13 mouse cellular contexts compared by ENCODE assay signal in genomic region chr3:98086441-98086840, GRCm38 (mm10).
DNase-seq lines count a peak whose midpoint lies in the region; ATAC-seq and TF ChIP-seq lines count a peak whose summit lies in the region.
"Had no signal": no experiment of that assay in that cellular context is flagged by ENCODE, and none has a peak within 500 bp of the region (broad histone marks: within the 10 kb centered on the region; RNA-seq: fewer than 3 reads in every experiment).

No protein-coding gene starts in this region.

- peaks cover 20% of the 10 kb centered on the region for H3K36me3 ChIP-seq in heart, embryonic 10.5 days
- H3K36me3 ChIP-seq in liver, adult 2 months (ENCODE audit: control insufficient read depth, insufficient read depth, low read length) = peaks cover 2% of the 10 kb centered on the region
- no peaks in the 10 kb centered on the region for H3K36me3 ChIP-seq in limb, embryonic 11.5 days (ENCODE audit: control insufficient read depth, insufficient read depth, low read length)
- peaks cover 12% of the 10 kb centered on the region; the same call in 1 of the 2 replicates for H3K36me3 ChIP-seq in stomach, embryonic 14.5 days (ENCODE audit: control insufficient read depth, insufficient read depth, low read length)
- H3K36me3 ChIP-seq: neural tube, embryonic 15.5 days had no signal

- H3K4me2 ChIP-seq in limb, embryonic 11.5 days (ENCODE audit: low read depth, severe bottlenecking) = no peak overlapping the region
- H3K4me2 ChIP-seq in stomach, embryonic 14.5 days (replicated peaks; ENCODE audit: low read depth, low read length) = no peak overlapping the region
- H3K4me2 ChIP-seq: midbrain, embryonic 12.5 days; neural tube, embryonic 15.5 days had no signal

- H3K9me3 ChIP-seq in heart, embryonic 10.5 days = no peaks in the 10 kb centered on the region
- H3K9me3 ChIP-seq in limb, embryonic 11.5 days (ENCODE audit: control insufficient read depth, low read length) = no peaks in the 10 kb centered on the region
- no peaks in the 10 kb centered on the region for H3K9me3 ChIP-seq in stomach, embryonic 14.5 days (ENCODE audit: control insufficient read depth, low read depth, low read length)
- H3K9me3 ChIP-seq: midbrain, embryonic 12.5 days; neural tube, embryonic 15.5 days had no signal

- H3K9ac ChIP-seq in liver, adult 2 months (ENCODE audit: low read depth, low read length) = no peak overlapping the region
- H3K9ac ChIP-seq in limb, embryonic 11.5 days (ENCODE audit: low read length) = no peak overlapping the region
- no peak overlapping the region for H3K9ac ChIP-seq in stomach, embryonic 14.5 days (replicated peaks; ENCODE audit: low read depth, low read length)
- H3K9ac ChIP-seq: midbrain, embryonic 12.5 days; neural tube, embryonic 15.5 days had no signal

- H3K27me3 ChIP-seq in heart, embryonic 10.5 days (ENCODE audit: insufficient read depth, poor library complexity, severe bottlenecking) = no peaks in the 10 kb centered on the region
- H3K27me3 ChIP-seq in liver, adult 2 months (ENCODE audit: control insufficient read depth, insufficient read depth, low read length) = no peaks in the 10 kb centered on the region
- H3K27me3 ChIP-seq in limb, embryonic 11.5 days (ENCODE audit: control insufficient read depth, insufficient read depth, low read length) = no peaks in the 10 kb centered on the region
- no peaks in the 10 kb centered on the region for H3K27me3 ChIP-seq in stomach, embryonic 14.5 days (ENCODE audit: control insufficient read depth, insufficient read depth, low read length)
- H3K27me3 ChIP-seq: midbrain, embryonic 12.5 days; neural tube, embryonic 15.5 days had no signal

- peak; percentile 63; the same call in 1 of the 2 replicates for ATAC-seq in limb, embryonic 11.5 days (ENCODE audit: insufficient number of reproducible peaks, low FRiP score, low TSS enrichment, low read depth)
- ATAC-seq in stomach, embryonic 14.5 days (ENCODE audit: insufficient number of reproducible peaks, insufficient read depth, low FRiP score, low read depth) = peak; percentile 24; the same call in 1 of the 2 replicates
- ATAC-seq: inflammation-experienced regulatory T-cells, adult 6 months had no signal

- TF ChIP-seq CTCF in liver, adult 2 months (IDR thresholded peaks at IDR 0.05; ENCODE audit: low read depth, low read length) = no peak

- TF ChIP-seq POLR2A in liver, adult 2 months (IDR thresholded peaks at IDR 0.05; ENCODE audit: extremely low read depth, insufficient read depth, low read length) = no peak

- WGBS in heart, embryonic 10.5 days = 84% methylated on average over 4 of the region's 4 CpGs
- 51% methylated on average over 4 of the region's 4 CpGs for WGBS in liver, adult 2 months
- WGBS in limb, embryonic 11.5 days = 16% methylated on average over 4 of the region's 4 CpGs
- WGBS in stomach, embryonic 14.5 days = 42% methylated on average over 4 of the region's 4 CpGs

- peaks cover 48% of the 10 kb centered on the region for H3K4me1 ChIP-seq in heart, embryonic 10.5 days
- H3K4me1 ChIP-seq in liver, adult 2 months (ENCODE audit: control insufficient read depth, insufficient read depth, low read length) = peaks cover 32% of the 10 kb centered on the region
- H3K4me1 ChIP-seq in limb, embryonic 11.5 days (ENCODE audit: control insufficient read depth, insufficient read depth, low read length) = peaks cover 39% of the 10 kb centered on the region
- peaks cover 24% of the 10 kb centered on the region for H3K4me1 ChIP-seq in stomach, embryonic 14.5 days (ENCODE audit: control insufficient read depth, insufficient read depth, low read length)

- DNase-seq in heart, adult 11 months = peak; percentile 86
- DNase-seq in heart, embryonic 10.5 days (ENCODE audit: low spot score) = no peak
- no peak for DNase-seq in liver, adult 2 months (ENCODE audit: extremely low read depth, low read depth, low spot score)
- DNase-seq in liver = no peak
- peak; percentile 65 for DNase-seq in limb, embryonic 11.5 days (ENCODE audit: low spot score)
- no peak for DNase-seq in cerebellum, postnatal 14 days
- DNase-seq in right cerebral cortex, postnatal 25 days = no peak
- DNase-seq: lung, postnatal 14 days; thymus, adult 18-20 months had no signal

- H3K79me2 ChIP-seq in liver, adult 2 months (ENCODE audit: control insufficient read depth, insufficient read depth, low read length) = peaks cover 17% of the 10 kb centered on the region

- no peak overlapping the region for H3K4me3 ChIP-seq in heart, embryonic 10.5 days
- no peak overlapping the region for H3K4me3 ChIP-seq in liver, adult 2 months (ENCODE audit: insufficient read depth, low read depth, low read length)
- no peak overlapping the region for H3K4me3 ChIP-seq in limb, embryonic 11.5 days (ENCODE audit: low read depth, low read length)
- H3K4me3 ChIP-seq in stomach, embryonic 14.5 days (ENCODE audit: low read depth, low read length) = no peak overlapping the region
- H3K4me3 ChIP-seq: midbrain, embryonic 12.5 days; neural tube, embryonic 15.5 days had no signal

- H3K27ac ChIP-seq in heart, embryonic 10.5 days = no peak overlapping the region
- peak overlapping the region; percentile 19; the same call in 1 of the 2 replicates for H3K27ac ChIP-seq in liver, adult 2 months (replicated peaks; ENCODE audit: insufficient read depth, low read depth, low read length)
- peak overlapping the region; percentile 49 for H3K27ac ChIP-seq in limb, embryonic 11.5 days (replicated peaks; ENCODE audit: low read depth, low read length)
- H3K27ac ChIP-seq in stomach, embryonic 14.5 days (ENCODE audit: low read length) = peak overlapping the region; percentile 90
- H3K27ac ChIP-seq: midbrain, embryonic 12.5 days had no signal

Comparison
In these comparisons a context has a peak if more than half of its experiments do, and no peak if none do; other contexts are left out.
1. DNase-seq: peak in heart, adult 11 months (single experiment) and limb, embryonic 11.5 days (single experiment); none in heart, embryonic 10.5 days (single experiment), liver, adult 2 months (single experiment), liver (single experiment), cerebellum, postnatal 14 days (0 of 2) and right cerebral cortex, postnatal 25 days (single experiment).